Mouse (Mus musculus) kidney, adult 9 months (tissue): ENCODE results near the gene Cux2.

Experiments used
- DNase-seq: peaks from one replicate; pipeline ENCODE4 v3.0.0; 2022

Cux2 gene

GRCm38 (mm10) chr5:121815867-121816380, 234.0 kb downstream of the Cux2 start:
- no peak for DNase-seq

GRCm38 (mm10) chr5:121815067-121815466, 234.8 kb downstream of the Cux2 start:
- DNase-seq, result peak; percentile 89

DNA sequence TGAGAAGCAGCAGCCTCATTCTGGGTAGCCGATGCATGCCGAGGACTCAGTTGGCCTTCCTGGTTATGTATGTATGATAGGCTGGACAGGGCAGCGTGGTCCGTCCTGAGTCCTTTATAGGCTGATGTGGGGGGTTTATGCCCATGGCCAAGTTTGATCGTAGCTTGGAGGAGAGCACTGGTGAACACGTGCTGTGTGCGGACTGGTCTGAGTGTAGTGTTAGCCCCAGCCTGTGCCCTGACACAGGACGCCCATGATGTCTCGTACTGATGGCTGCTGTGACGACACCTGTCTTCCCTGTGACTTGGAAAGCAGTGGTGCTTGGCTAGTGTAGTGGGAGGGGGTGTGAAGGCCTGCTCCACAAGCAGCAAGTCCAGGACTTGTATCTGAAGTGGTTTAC, 236.2 kb downstream of the Cux2 start:
- DNase-seq, result no peak

DNA sequence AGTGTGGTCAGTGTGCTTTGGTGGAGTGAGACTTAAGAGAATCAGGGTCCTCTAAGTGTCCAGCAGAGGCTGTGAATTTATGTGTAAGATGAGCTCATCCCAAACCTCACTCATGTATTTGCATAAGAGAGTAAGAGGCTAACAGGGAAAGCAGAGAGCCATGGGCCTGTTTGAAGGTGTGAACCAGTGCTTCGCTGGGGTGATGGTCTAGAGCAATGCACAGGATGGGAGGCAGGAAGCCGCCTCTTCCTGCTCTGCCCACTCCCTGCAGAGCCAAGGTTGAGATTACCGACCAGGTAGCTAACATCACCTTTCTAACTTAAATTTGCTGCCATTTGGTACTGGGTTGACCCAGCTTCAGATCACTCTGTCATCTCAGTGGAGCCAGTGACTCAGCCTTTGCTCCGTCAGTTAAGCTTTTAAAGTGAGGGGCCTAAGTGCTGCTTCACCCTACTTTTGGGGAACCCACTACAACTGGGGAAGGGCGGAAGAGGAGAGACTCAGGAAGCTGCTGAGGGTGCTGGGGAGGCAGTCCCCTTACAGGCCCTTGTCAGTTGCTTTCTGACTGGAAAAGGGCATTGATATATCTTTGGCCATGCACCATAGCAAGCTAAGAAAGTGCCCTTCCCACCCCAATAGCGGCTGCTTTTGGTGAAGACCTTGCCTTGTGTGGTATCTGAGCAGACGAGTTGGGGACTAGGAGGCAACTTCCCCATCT, 237.2 kb downstream of the Cux2 start:
- DNase-seq, result no peak

DNA sequence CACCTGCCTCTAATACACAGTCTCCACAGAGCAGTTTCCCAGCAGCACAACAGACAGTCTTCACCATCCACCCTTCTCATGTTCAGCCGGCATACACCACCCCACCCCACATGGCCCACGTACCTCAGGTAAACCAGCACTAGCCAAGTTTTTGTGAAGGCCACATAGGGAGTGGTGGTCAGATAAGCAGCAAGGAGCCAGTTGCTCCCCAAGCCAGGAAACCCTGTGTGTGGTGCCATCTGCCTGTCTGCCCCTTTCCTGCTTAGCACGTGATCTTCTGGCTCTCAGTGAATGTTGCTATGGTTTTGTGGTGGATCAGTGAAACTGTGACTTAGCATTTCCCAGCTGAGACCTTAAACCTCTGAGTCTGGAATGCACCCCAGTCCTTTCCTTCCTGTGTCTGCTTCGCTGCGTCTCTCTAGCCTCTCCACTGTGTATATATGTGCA, 238.4 kb downstream of the Cux2 start:
- no peak for DNase-seq

- DNase-seq, result no peak
These were observed 239.4 kb downstream of the Cux2 start for GRCm38 (mm10) chr5:121810331-121811151.

DNA sequence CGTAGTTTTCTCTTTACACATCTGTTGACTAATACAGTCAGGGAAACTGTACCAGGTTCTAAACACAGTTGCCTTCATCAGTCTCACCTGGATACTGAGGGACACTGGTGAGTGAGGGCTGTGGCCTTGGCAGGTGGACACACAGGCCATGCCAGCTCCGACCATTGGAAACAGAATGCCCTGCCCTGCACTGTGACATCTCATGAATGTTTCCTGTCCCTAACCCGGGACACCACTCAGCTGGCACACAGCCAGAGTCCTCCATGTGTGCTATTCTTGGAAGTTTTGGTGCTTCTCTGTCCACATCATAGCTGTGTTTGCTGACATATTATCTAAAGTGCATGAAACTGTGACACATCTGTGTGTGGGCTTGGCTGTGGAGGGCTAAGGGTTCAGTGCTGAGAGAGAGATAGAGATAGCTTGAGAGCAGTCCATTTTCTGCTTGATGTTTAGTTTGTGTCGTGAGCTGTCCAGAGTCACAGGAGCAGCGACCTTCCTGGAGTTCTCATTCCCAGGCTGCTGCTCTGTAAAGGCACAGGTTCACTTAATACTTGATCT, 240.2 kb downstream of the Cux2 start:
- DNase-seq, result no peak

- no peak for DNase-seq
These were observed 241.7 kb downstream of the Cux2 start for GRCm38 (mm10) chr5:121808202-121808601.

- DNase-seq, result no peak
These were observed 242.7 kb downstream of the Cux2 start for GRCm38 (mm10) chr5:121807186-121807585.
